8 mouse cellular contexts compared by ENCODE assay signal in genomic region chr17:35185639-35186611, GRCm38 (mm10). TPM values are rescaled to one million over a fixed set of nuclear protein-coding genes. Genes with fewer than 3 reads are reported as not detected.
DNase-seq lines count a peak whose midpoint lies in the region; ATAC-seq and TF ChIP-seq lines count a peak whose summit lies in the region.

No protein-coding gene starts in this region.

- peak overlapping the region; percentile 62 for H3K4me2 ChIP-seq in intestine, embryonic 14.5 days (ENCODE audit: low read length)
- H3K4me2 ChIP-seq in liver, embryonic 16.5 days (ENCODE audit: low read depth, low read length), result peak overlapping the region; percentile 54

- no peak for TF ChIP-seq POLR2A in brain, embryonic 14.5 days (IDR thresholded peaks at IDR 0.05; ENCODE audit: borderline replicate concordance, extremely low read depth, insufficient read depth, insufficient read length, poor library complexity, severe bottlenecking)

- intact Hi-C loops in gastrocnemius, postnatal 14 days (cut with DNase I; ENCODE audit: low total_unique reads), result no loop called here

- no peaks in the 10 kb centered on the region for H3K27me3 ChIP-seq in intestine, embryonic 14.5 days (replicated peaks; ENCODE audit: control insufficient read depth, insufficient read depth, low read length)
- H3K27me3 ChIP-seq in liver, embryonic 16.5 days (ENCODE audit: control insufficient read depth, insufficient read depth, low read depth, low read length), result no peaks in the 10 kb centered on the region

- H3K9me3 ChIP-seq in intestine, embryonic 14.5 days (ENCODE audit: control insufficient read depth, low read length), result no peaks in the 10 kb centered on the region
- no peaks in the 10 kb centered on the region for H3K9me3 ChIP-seq in liver, embryonic 16.5 days (replicated peaks; ENCODE audit: control insufficient read depth, low read length)

- peak overlapping the region; percentile 41 for H3K4me3 ChIP-seq in intestine, embryonic 14.5 days (ENCODE audit: low read depth, low read length)
- H3K4me3 ChIP-seq in liver, embryonic 16.5 days (ENCODE audit: low read depth, low read length), result peak overlapping the region; percentile 56

- H3K4me1 ChIP-seq in intestine, embryonic 14.5 days (replicated peaks; ENCODE audit: control insufficient read depth, insufficient read depth, low read length), result peaks cover 5% of the 10 kb centered on the region
- peaks cover 11% of the 10 kb centered on the region for H3K4me1 ChIP-seq in liver, embryonic 16.5 days (ENCODE audit: control insufficient read depth, low read depth, low read length)

- TF ChIP-seq CTCF in brain, embryonic 14.5 days (IDR thresholded peaks at IDR 0.05; ENCODE audit: borderline replicate concordance, extremely low read depth, insufficient read depth, insufficient read length), result no peak

- no peaks in the 10 kb centered on the region for H3K36me3 ChIP-seq in intestine, embryonic 14.5 days (ENCODE audit: control insufficient read depth, insufficient read depth, low read length)
- H3K36me3 ChIP-seq in liver, embryonic 16.5 days (ENCODE audit: control insufficient read depth, insufficient read depth), result no peaks in the 10 kb centered on the region

- WGBS in intestine, embryonic 14.5 days, result 4% methylated on average over 18 of the region's 18 CpGs
- 1% methylated on average over 18 of the region's 18 CpGs for WGBS in liver, embryonic 16.5 days (ENCODE audit: insufficient replicate concordance)

- ATAC-seq in intestine, embryonic 14.5 days (replicated peaks; ENCODE audit: low FRiP score, low TSS enrichment, low read depth), result peak; percentile 49; the same call in 1 of the 2 replicates
- ATAC-seq in liver, embryonic 16.5 days (ENCODE audit: low read depth), result peak; percentile 27; the same call in 1 of the 2 replicates

- DNase-seq in gastrocnemius, adult 18-20 months (ENCODE audit: low spot score), result peak; percentile 74
- DNase-seq in gastrocnemius, postnatal 25 days, result no peak
- peak; percentile 71 for DNase-seq in brain, embryonic 14.5 days (ENCODE audit: low read depth)
- DNase-seq in gastrocnemius, postnatal 14 days, result peak; percentile 74
- peak; percentile 84 for DNase-seq in intestine, embryonic 14.5 days (ENCODE audit: low spot score)
- peak; percentile 56 for DNase-seq in neural tube, embryonic 10.5 days (ENCODE audit: extremely low spot score, low spot score)
- DNase-seq in frontal cortex, adult 2 months (ENCODE audit: extremely low spot score in 1 of 2, low spot score in 1 of 2), result no peak

- H3K27ac ChIP-seq in intestine, embryonic 14.5 days (ENCODE audit: low read depth), result peak overlapping the region; percentile 78
- H3K27ac ChIP-seq in liver, embryonic 16.5 days (ENCODE audit: low read length), result peak overlapping the region; percentile 18; the same call in 1 of the 2 replicates

- peak overlapping the region; percentile 53 for H3K9ac ChIP-seq in intestine, embryonic 14.5 days (ENCODE audit: low read length)
- H3K9ac ChIP-seq in liver, embryonic 16.5 days (ENCODE audit: low read depth, low read length), result no peak overlapping the region

RNA-seq across cellular contexts. Expression of gene Lst1, which starts 2.3 kb away (rescaled TPM):
- total RNA-seq in gastrocnemius, adult 18-20 months (2021), result 1 to 10 TPM in 1 of 2 experiments, not detected in 1; 1.1 TPM
- under 1 TPM in 1 of 2 experiments, not detected in 1; 0.78 TPM for total RNA-seq in gastrocnemius, postnatal 25 days (2021)
- polyA plus RNA-seq in brain, embryonic 14.5 days (2012; rRNA removed), result 8.2 and 11.8 TPM in 2 replicates
- 1 to 10 TPM; 1.5 to 2.8 TPM for total RNA-seq in gastrocnemius, postnatal 14 days (2021)
- 16.9 and 19.1 TPM in 2 replicates for polyA plus RNA-seq in intestine, embryonic 14.5 days (2014; fragmentation: Nextera tagmentation; extraction: Ambion mirVana)
- polyA plus RNA-seq in liver, embryonic 16.5 days (2015; fragmentation: Nextera tagmentation; extraction: Ambion mirVana), result 38.8 and 41.4 TPM in 2 replicates
- polyA plus RNA-seq in frontal cortex, adult 2 months (2012; rRNA removed), result 14.3 and 20.7 TPM in 2 replicates

RNA-seq across cellular contexts. Expression of gene Ltb, which starts 8.3 kb away (rescaled TPM):
- under 1 TPM in 1 of 2 experiments, not detected in 1; 0.38 TPM for total RNA-seq in gastrocnemius, adult 18-20 months (2021)
- not detected for total RNA-seq in gastrocnemius, postnatal 25 days (2021)
- 0.58 and 1.1 TPM in 2 replicates for polyA plus RNA-seq in brain, embryonic 14.5 days (2012; rRNA removed)
- under 1 TPM in 1 of 2 experiments, not detected in 1; 0.31 TPM for total RNA-seq in gastrocnemius, postnatal 14 days (2021)
- polyA plus RNA-seq in intestine, embryonic 14.5 days (2014; fragmentation: Nextera tagmentation; extraction: Ambion mirVana), result 1.1 and 1.5 TPM in 2 replicates
- polyA plus RNA-seq in liver, embryonic 16.5 days (2015; fragmentation: Nextera tagmentation; extraction: Ambion mirVana), result 1.2 and 2.4 TPM in 2 replicates
- 0.78 and 0.88 TPM in 2 replicates for polyA plus RNA-seq in frontal cortex, adult 2 months (2012; rRNA removed)

RNA-seq across cellular contexts. Expression of gene Aif1, which starts 10.1 kb away (rescaled TPM):
- 1 to 10 TPM in 1 of 2 experiments, under 1 TPM in 1; 0.84 to 1.1 TPM for total RNA-seq in gastrocnemius, adult 18-20 months (2021)
- total RNA-seq in gastrocnemius, postnatal 25 days (2021), result 1 to 10 TPM in 1 of 2 experiments, under 1 TPM in 1; 0.97 to 1.4 TPM
- 1.6 and 2.2 TPM in 2 replicates for polyA plus RNA-seq in brain, embryonic 14.5 days (2012; rRNA removed)
- under 1 TPM; 0.71 to 0.90 TPM for total RNA-seq in gastrocnemius, postnatal 14 days (2021)
- polyA plus RNA-seq in intestine, embryonic 14.5 days (2014; fragmentation: Nextera tagmentation; extraction: Ambion mirVana), result 15.4 and 17.5 TPM in 2 replicates
- 22.8 and 23.2 TPM in 2 replicates for polyA plus RNA-seq in liver, embryonic 16.5 days (2015; fragmentation: Nextera tagmentation; extraction: Ambion mirVana)
- polyA plus RNA-seq in frontal cortex, adult 2 months (2012; rRNA removed), result 11.2 and 17.2 TPM in 2 replicates

RNA-seq across cellular contexts. Expression of gene Tnf, which starts 15.9 kb away (rescaled TPM):
- total RNA-seq in gastrocnemius, adult 18-20 months (2021), result not detected
- under 1 TPM in 1 of 2 experiments, not detected in 1; 0.18 TPM for total RNA-seq in gastrocnemius, postnatal 25 days (2021)
- polyA plus RNA-seq in brain, embryonic 14.5 days (2012; rRNA removed), result 0.15 and 0.21 TPM in 2 replicates
- total RNA-seq in gastrocnemius, postnatal 14 days (2021), result under 1 TPM; 0.24 to 0.68 TPM
- 0.12 and 0.28 TPM in 2 replicates for polyA plus RNA-seq in intestine, embryonic 14.5 days (2014; fragmentation: Nextera tagmentation; extraction: Ambion mirVana)
- polyA plus RNA-seq in liver, embryonic 16.5 days (2015; fragmentation: Nextera tagmentation; extraction: Ambion mirVana), result 0.36 and 0.48 TPM in 2 replicates
- polyA plus RNA-seq in frontal cortex, adult 2 months (2012; rRNA removed), result 0.11 and 0.14 TPM in 2 replicates

RNA-seq across cellular contexts. Expression of gene Lta, which starts 19.2 kb away (rescaled TPM):
- total RNA-seq in gastrocnemius, adult 18-20 months (2021), result under 1 TPM; 0.43 to 0.48 TPM
- under 1 TPM in 1 of 2 experiments, not detected in 1; 0.32 TPM for total RNA-seq in gastrocnemius, postnatal 25 days (2021)
- 0.27 and 0.29 TPM in 2 replicates for polyA plus RNA-seq in brain, embryonic 14.5 days (2012; rRNA removed)
- under 1 TPM; 0.42 to 0.78 TPM for total RNA-seq in gastrocnemius, postnatal 14 days (2021)
- polyA plus RNA-seq in intestine, embryonic 14.5 days (2014; fragmentation: Nextera tagmentation; extraction: Ambion mirVana), result 0.81 and 0.85 TPM in 2 replicates
- polyA plus RNA-seq in liver, embryonic 16.5 days (2015; fragmentation: Nextera tagmentation; extraction: Ambion mirVana), result not detected in 2 replicates
- polyA plus RNA-seq in frontal cortex, adult 2 months (2012; rRNA removed), result 0.06 and 0.17 TPM in 2 replicates

Comparison
In these comparisons a context has a peak if more than half of its experiments do, and no peak if none do; other contexts are left out.
1. DNase-seq: peak in gastrocnemius, adult 18-20 months (single experiment), brain, embryonic 14.5 days (single experiment), gastrocnemius, postnatal 14 days (single experiment), intestine, embryonic 14.5 days (single experiment) and neural tube, embryonic 10.5 days (single experiment); none in gastrocnemius, postnatal 25 days (single experiment) and frontal cortex, adult 2 months (0 of 2).